In genomic region chr10:70132087-70132560, GRCm38 (mm10) we compare ENCODE assay signal across 9 mouse cellular contexts. TPM values are rescaled to one million over a fixed set of nuclear protein-coding genes. Genes with fewer than 3 reads are reported as not detected.
DNase-seq lines count a peak whose midpoint lies in the region; ATAC-seq and TF ChIP-seq lines count a peak whose summit lies in the region.
"Had no signal": no experiment of that assay in that cellular context is flagged by ENCODE, and none has a peak within 500 bp of the region (broad histone marks: within the 10 kb centered on the region; RNA-seq: fewer than 3 reads in every experiment).

No protein-coding gene starts in this region.

- no peak overlapping the region for H3K4me3 ChIP-seq in gastrocnemius, adult 2 months
- no peak overlapping the region for H3K4me3 ChIP-seq in heart, embryonic 12.5 days
- H3K4me3 ChIP-seq in liver, embryonic 11.5 days (ENCODE audit: low read depth, low read length), result no peak overlapping the region
- no peak overlapping the region for H3K4me3 ChIP-seq in stomach, embryonic 14.5 days (ENCODE audit: low read depth, low read length)
- H3K4me3 ChIP-seq in hindbrain, embryonic 11.5 days (ENCODE audit: low read depth, low read length), result no peak overlapping the region
- H3K4me3 ChIP-seq in left cerebral cortex, adult 2 months, result no peak overlapping the region
- H3K4me3 ChIP-seq: hindbrain, embryonic 15.5 days had no signal

- peak overlapping the region; percentile 47 for H3K4me2 ChIP-seq in heart, embryonic 12.5 days
- peak overlapping the region; percentile 48 for H3K4me2 ChIP-seq in liver, embryonic 11.5 days
- no peak overlapping the region for H3K4me2 ChIP-seq in stomach, embryonic 14.5 days (replicated peaks; ENCODE audit: low read depth, low read length)
- no peak overlapping the region for H3K4me2 ChIP-seq in hindbrain, embryonic 11.5 days (replicated peaks; ENCODE audit: low read depth, low read length)
- H3K4me2 ChIP-seq: hindbrain, embryonic 15.5 days had no signal

- peak overlapping the region; percentile 58 for H3K9ac ChIP-seq in heart, embryonic 12.5 days
- H3K9ac ChIP-seq in liver, embryonic 11.5 days (ENCODE audit: low read depth, low read length), result peak overlapping the region; percentile 37
- H3K9ac ChIP-seq in stomach, embryonic 14.5 days (replicated peaks; ENCODE audit: low read depth, low read length), result no peak overlapping the region
- H3K9ac ChIP-seq in hindbrain, embryonic 11.5 days (ENCODE audit: low read depth, low read length), result no peak overlapping the region
- H3K9ac ChIP-seq: hindbrain, embryonic 15.5 days had no signal

- peaks cover 76% of the 10 kb centered on the region for H3K4me1 ChIP-seq in heart, embryonic 12.5 days (replicated peaks)
- peaks cover 64% of the 10 kb centered on the region for H3K4me1 ChIP-seq in liver, embryonic 11.5 days (replicated peaks; ENCODE audit: control insufficient read depth, insufficient read depth, low read length)
- H3K4me1 ChIP-seq in stomach, embryonic 14.5 days (ENCODE audit: control insufficient read depth, insufficient read depth, low read length), result peaks cover 28% of the 10 kb centered on the region; the same call in 1 of the 2 replicates
- no peaks in the 10 kb centered on the region for H3K4me1 ChIP-seq in hindbrain, embryonic 11.5 days (replicated peaks; ENCODE audit: control insufficient read depth, insufficient read depth, low read length)

- H3K36me3 ChIP-seq in heart, embryonic 12.5 days, result peaks cover 5% of the 10 kb centered on the region
- H3K36me3 ChIP-seq in liver, embryonic 11.5 days (ENCODE audit: control insufficient read depth, insufficient read depth, low read length), result 0 out of 2 replicates have a peak, but pooled peaks cover 4% of the 10 kb centered on the region
- H3K36me3 ChIP-seq in stomach, embryonic 14.5 days (ENCODE audit: control insufficient read depth, insufficient read depth, low read length), result no peaks in the 10 kb centered on the region
- no peaks in the 10 kb centered on the region for H3K36me3 ChIP-seq in hindbrain, embryonic 11.5 days (ENCODE audit: control insufficient read depth, insufficient read depth, low read length)
- H3K36me3 ChIP-seq: hindbrain, embryonic 15.5 days had no signal

- no peak for TF ChIP-seq CTCF in gastrocnemius, adult 2 months (IDR thresholded peaks at IDR 0.05)
- no peak for TF ChIP-seq CTCF in left cerebral cortex, adult 2 months (IDR thresholded peaks at IDR 0.05)

- WGBS in heart, embryonic 12.5 days, result 2% methylated on average over 5 of the region's 5 CpGs
- 14% methylated on average over 5 of the region's 5 CpGs for WGBS in liver, embryonic 11.5 days
- WGBS in stomach, embryonic 14.5 days, result 46% methylated on average over 5 of the region's 5 CpGs
- 93% methylated on average over 5 of the region's 5 CpGs for WGBS in hindbrain, embryonic 11.5 days

- H3K9me3 ChIP-seq in heart, embryonic 12.5 days (replicated peaks), result no peaks in the 10 kb centered on the region
- H3K9me3 ChIP-seq in liver, embryonic 11.5 days (ENCODE audit: control insufficient read depth, low read length), result no peaks in the 10 kb centered on the region
- H3K9me3 ChIP-seq in stomach, embryonic 14.5 days (ENCODE audit: control insufficient read depth, low read depth, low read length), result no peaks in the 10 kb centered on the region
- no peaks in the 10 kb centered on the region for H3K9me3 ChIP-seq in hindbrain, embryonic 11.5 days (ENCODE audit: control insufficient read depth, low read length)
- H3K9me3 ChIP-seq: hindbrain, embryonic 15.5 days had no signal

- peak; percentile 80 for ATAC-seq in heart, embryonic 12.5 days (ENCODE audit: insufficient number of reproducible peaks, low FRiP score)
- ATAC-seq in liver, embryonic 11.5 days (replicated peaks; ENCODE audit: low FRiP score), result peak; percentile 45
- no peak for ATAC-seq in stomach, embryonic 14.5 days (ENCODE audit: insufficient number of reproducible peaks, insufficient read depth, low FRiP score, low read depth)
- ATAC-seq in hindbrain, embryonic 11.5 days (ENCODE audit: low FRiP score), result no peak

- H3K27ac ChIP-seq in gastrocnemius, adult 2 months, result peak overlapping the region; percentile 62
- H3K27ac ChIP-seq in heart, embryonic 12.5 days (ENCODE audit: poor library complexity, severe bottlenecking), result peak overlapping the region; percentile 94
- peak overlapping the region; percentile 66; the same call in 1 of the 2 replicates for H3K27ac ChIP-seq in liver, embryonic 11.5 days (ENCODE audit: low read depth, low read length)
- peak overlapping the region; percentile 27; the same call in 1 of the 2 replicates for H3K27ac ChIP-seq in stomach, embryonic 14.5 days (ENCODE audit: low read length)
- H3K27ac ChIP-seq in hindbrain, embryonic 11.5 days (ENCODE audit: low read depth, low read length), result no peak overlapping the region
- no peak overlapping the region for H3K27ac ChIP-seq in left cerebral cortex, adult 2 months
- H3K27ac ChIP-seq: hindbrain, embryonic 15.5 days had no signal

- DNase-seq in gastrocnemius, adult 2 months, result no peak
- DNase-seq in gastrocnemius, postnatal 14 days, result no peak
- DNase-seq in liver, embryonic 11.5 days (ENCODE audit: low spot score), result no peak
- DNase-seq in layer of hippocampus, postnatal 36 days, result no peak
- DNase-seq in hindbrain, embryonic 11.5 days (ENCODE audit: low spot score), result no peak
- no peak for DNase-seq in left cerebral cortex, adult 2 months (ENCODE audit: extremely low spot score in 1 of 2, low spot score in 2 of 2)

- no peaks in the 10 kb centered on the region for H3K27me3 ChIP-seq in heart, embryonic 12.5 days (replicated peaks)
- no peaks in the 10 kb centered on the region for H3K27me3 ChIP-seq in liver, embryonic 11.5 days (replicated peaks; ENCODE audit: control insufficient read depth, insufficient read depth, low read length)
- H3K27me3 ChIP-seq in stomach, embryonic 14.5 days (ENCODE audit: control insufficient read depth, insufficient read depth, low read length), result no peaks in the 10 kb centered on the region
- H3K27me3 ChIP-seq in hindbrain, embryonic 11.5 days (ENCODE audit: control insufficient read depth, insufficient read depth, low read length), result no peaks in the 10 kb centered on the region
- H3K27me3 ChIP-seq: hindbrain, embryonic 15.5 days had no signal

- intact Hi-C loops in gastrocnemius, adult 2 months (cut with DNase I), result no loop called here
- intact Hi-C loops in gastrocnemius, postnatal 14 days (cut with DNase I; ENCODE audit: low total_unique reads), result no loop called here
- intact Hi-C loops in left cerebral cortex, adult 2 months (cut with DNase I), result no loop called here

RNA-seq across cellular contexts. Expression of gene Ccdc6, which starts 35.2 kb away (rescaled TPM):
- 100 to 1,000 TPM in 1 of 2 experiments, 10 to 100 TPM in 1; 94.2 to 115 TPM for total RNA-seq in gastrocnemius, adult 2 months (2021)
- total RNA-seq in gastrocnemius, postnatal 14 days (2021), result 10 to 100 TPM; 69.5 to 75.2 TPM
- 16.2 and 16.9 TPM in 2 replicates for polyA plus RNA-seq in heart, embryonic 12.5 days (2016; fragmentation: Nextera tagmentation; extraction: Ambion mirVana)
- 18.8 and 19.1 TPM in 2 replicates for polyA plus RNA-seq in liver, embryonic 11.5 days (2014; fragmentation: Nextera tagmentation; extraction: Ambion mirVana)
- polyA plus RNA-seq in stomach, embryonic 14.5 days (2014; fragmentation: Nextera tagmentation; extraction: Ambion mirVana), result 25.1 and 27.2 TPM in 2 replicates
- total RNA-seq in layer of hippocampus, postnatal 36 days (2021), result 10 to 100 TPM; 66.5 to 69.0 TPM
- polyA plus RNA-seq in hindbrain, embryonic 11.5 days (2014; fragmentation: Nextera tagmentation; extraction: Ambion mirVana), result 23.0 and 27.8 TPM in 2 replicates
- 10 to 100 TPM; 51.1 to 64.8 TPM for total RNA-seq in left cerebral cortex, adult 2 months (2021)

Comparison
In these comparisons a context has a peak if more than half of its experiments do, and no peak if none do; other contexts are left out.
1. H3K27ac ChIP-seq: peak in gastrocnemius, adult 2 months (single experiment), heart, embryonic 12.5 days (single experiment), liver, embryonic 11.5 days (single experiment) and stomach, embryonic 14.5 days (single experiment); none in hindbrain, embryonic 11.5 days (single experiment) and left cerebral cortex, adult 2 months (single experiment).
2. ATAC-seq: peak in heart, embryonic 12.5 days (single experiment) and liver, embryonic 11.5 days (single experiment); none in stomach, embryonic 14.5 days (single experiment) and hindbrain, embryonic 11.5 days (single experiment).
3. H3K4me2 ChIP-seq: peak in heart, embryonic 12.5 days (single experiment) and liver, embryonic 11.5 days (single experiment); none in stomach, embryonic 14.5 days (single experiment) and hindbrain, embryonic 11.5 days (single experiment).
4. H3K9ac ChIP-seq: peak in heart, embryonic 12.5 days (single experiment) and liver, embryonic 11.5 days (single experiment); none in stomach, embryonic 14.5 days (single experiment) and hindbrain, embryonic 11.5 days (single experiment).